Mouse (Mus musculus) small intestine, adult 2 months (tissue): ENCODE measurements at regions not wholly inside any gene's neighbourhood (a gene's known extent, or its start where the extent isn't known, plus 50 kb on each side); places are given as distances from the start of the nearest gene placed in this dataset.

Experiments
- CTCF ChIP-seq: fragments of 200-500 bp; IDR thresholded peaks from 2 replicates; pipeline ENCODE4 v1.5.1; 2012; ENCODE audit warnings: low read depth, mild to moderate bottlenecking, control low read depth, inconsistent platforms, low read length, moderate library complexity, mixed read lengths; ENCODE audit not compliant: insufficient replicate concordance, insufficient read length; ENCODE audit errors: extremely low read depth
- POLR2A ChIP-seq: fragments of 200-500 bp; IDR thresholded peaks from 2 replicates; pipeline ENCODE4 v1.6.1; 2012; ENCODE audit warnings: low read depth, mild to moderate bottlenecking, control low read depth, inconsistent platforms, low read length, moderate library complexity

- TF ChIP-seq CTCF, result no peak
- TF ChIP-seq POLR2A, result no peak
Measured at GRCm38 (mm10) chr1:151046626-151047025, 53.4 kb upstream of the Hmcn1 start.
